Mouse (Mus musculus) WW6 (cell line): ENCODE data around the gene Olfr1382.
"Not testable (repeated sequence)": the region's sequence is repeated elsewhere in the genome, so short reads cannot be mapped to it uniquely, and the experiment has no call there.

Experiments
- DNase-seq: peaks from one replicate; pipeline ENCODE4 v3.0.0-alpha.2; 2013; ENCODE audit warnings: low read depth, low spot score

The Olfr1382 gene

GRCm38 (mm10) chr11:49527947-49528346 is at the start of gene Olfr1382:
Gene Olfr1382 (plus strand): TSS chr11:49528247.
- no peak for DNase-seq

GRCm38 (mm10) chr11:49485973-49486372 is 42.1 kb upstream of the Olfr1382 start:
- no peak for DNase-seq

GRCm38 (mm10) chr11:49488770-49489169 is 39.3 kb upstream of the Olfr1382 start, which contains the start of gene Olfr1385:
Gene Olfr1385 (plus strand): TSS chr11:49489070.
- DNase-seq = not testable (repeated sequence)

- DNase-seq = no peak
These were observed 10.0 kb upstream of the Olfr1382 start for GRCm38 (mm10) chr11:49518086-49518485.

- no peak for DNase-seq
These were observed 8.7 kb upstream of the Olfr1382 start, which contains the start of gene Olfr1383 for GRCm38 (mm10) chr11:49519348-49519747. Gene Olfr1383 (plus strand): TSS chr11:49519648.

- no peak for DNase-seq
These were observed 4.7 kb downstream of the Olfr1382 start for GRCm38 (mm10) chr11:49532761-49533160.

- DNase-seq = not testable (repeated sequence)
These were observed 8.6 kb downstream of the Olfr1382 start for GRCm38 (mm10) chr11:49536631-49537030.

GRCm38 (mm10) chr11:49543149-49543548 is 15.1 kb downstream of the Olfr1382 start, which contains the start of gene Olfr1381:
Gene Olfr1381 (plus strand): TSS chr11:49543449.
- not testable (repeated sequence) for DNase-seq

- DNase-seq = not testable (repeated sequence)
These were observed 26.0 kb downstream of the Olfr1382 start for GRCm38 (mm10) chr11:49554033-49554432.

- not testable (repeated sequence) for DNase-seq
These were observed 28.5 kb downstream of the Olfr1382 start, which contains the start of gene Olfr1380 for GRCm38 (mm10) chr11:49556578-49556977. Gene Olfr1380 (plus strand): TSS chr11:49556878.

GRCm38 (mm10) chr11:49575054-49575453 is 47.0 kb downstream of the Olfr1382 start:
- peak; percentile 26 for DNase-seq

GRCm38 (mm10) chr11:49580452-49580851 is 52.4 kb downstream of the Olfr1382 start:
- DNase-seq = not testable (repeated sequence)
